Mouse (Mus musculus): ENCODE results near the gene Txndc2.
A peak's percentile ranks its signal among the peaks of the same experiment; 100 is the strongest.

The Txndc2 gene

DNA sequence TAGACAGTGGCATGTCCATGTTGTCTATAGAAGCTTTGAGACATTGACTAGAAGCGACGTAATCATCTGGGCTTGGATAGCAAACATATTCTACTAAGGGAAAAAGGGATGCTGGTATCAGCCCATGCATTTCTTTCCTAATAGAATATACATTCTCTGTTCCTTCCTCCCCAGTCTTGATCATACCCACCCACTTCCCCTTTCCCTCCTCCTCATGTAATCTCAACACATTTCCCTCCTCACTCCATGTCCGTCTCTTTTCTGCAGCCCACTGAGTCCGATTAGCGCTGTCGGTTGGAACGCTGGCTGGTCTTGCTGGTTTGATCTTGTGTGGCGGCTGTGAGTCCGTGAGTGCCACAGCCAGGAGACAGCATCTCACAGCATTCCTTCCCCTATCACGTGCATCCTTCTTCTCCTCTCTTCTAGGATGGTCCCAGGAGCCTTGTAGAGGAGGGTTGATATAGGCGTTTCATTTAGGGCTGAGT is at the start of gene Txndc2:
Gene Txndc2, minus strand, starts transcription at position 435 of the 485 bp plus-strand sequence.
- no peak for DNase-seq (ENCODE audit: low spot score)

DNA sequence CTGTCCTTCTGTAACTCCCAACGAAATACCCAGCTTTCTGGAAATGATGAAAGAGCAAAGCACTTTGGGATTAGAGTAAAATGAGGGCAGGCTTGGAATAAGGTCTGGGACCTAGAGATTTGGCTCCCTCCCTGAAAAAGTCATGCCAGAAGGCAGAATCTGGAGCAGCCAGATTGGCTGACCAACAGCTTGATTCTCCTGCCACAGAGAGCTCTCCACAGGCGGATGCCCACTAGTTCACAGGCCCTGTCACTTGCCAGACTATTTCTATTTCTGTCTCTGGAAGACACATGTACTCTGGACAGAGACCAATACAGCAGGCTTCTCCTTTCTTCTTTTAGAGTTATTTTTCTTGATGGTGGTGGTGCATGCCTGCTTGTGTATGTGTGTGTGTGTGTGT is 41.8 kb upstream of the Txndc2 start:
- DNase-seq (ENCODE audit: low spot score) = no peak

GRCm38 (mm10) chr17:65683316-65683715 is 41.3 kb upstream of the Txndc2 start:
- DNase-seq (ENCODE audit: low spot score) = no peak

GRCm38 (mm10) chr17:65682071-65682680 is 40.2 kb upstream of the Txndc2 start:
- no peak for DNase-seq (ENCODE audit: low spot score)

DNA sequence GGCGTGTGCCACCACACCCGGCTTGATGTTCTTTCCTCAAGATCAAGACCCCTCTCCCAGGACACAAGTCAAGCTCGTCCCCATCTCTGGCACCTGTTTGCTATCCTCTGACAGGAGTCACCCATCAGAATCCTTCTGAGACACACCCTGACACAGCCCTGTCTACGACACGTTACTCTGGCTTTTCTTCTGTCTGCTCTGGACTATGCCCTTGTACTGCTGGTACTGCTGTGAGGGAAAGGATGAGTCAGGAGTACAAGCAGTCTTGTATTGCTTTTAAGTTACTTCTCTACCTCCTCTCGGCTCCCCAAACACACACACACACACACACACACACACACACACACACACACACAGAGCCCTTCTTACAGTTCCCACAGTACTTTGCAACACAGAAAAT is 39.5 kb upstream of the Txndc2 start:
- DNase-seq (ENCODE audit: low spot score) = no peak

- DNase-seq (ENCODE audit: low spot score) = no peak
Measured at GRCm38 (mm10) chr17:65680801-65681412, 38.9 kb upstream of the Txndc2 start.

DNA sequence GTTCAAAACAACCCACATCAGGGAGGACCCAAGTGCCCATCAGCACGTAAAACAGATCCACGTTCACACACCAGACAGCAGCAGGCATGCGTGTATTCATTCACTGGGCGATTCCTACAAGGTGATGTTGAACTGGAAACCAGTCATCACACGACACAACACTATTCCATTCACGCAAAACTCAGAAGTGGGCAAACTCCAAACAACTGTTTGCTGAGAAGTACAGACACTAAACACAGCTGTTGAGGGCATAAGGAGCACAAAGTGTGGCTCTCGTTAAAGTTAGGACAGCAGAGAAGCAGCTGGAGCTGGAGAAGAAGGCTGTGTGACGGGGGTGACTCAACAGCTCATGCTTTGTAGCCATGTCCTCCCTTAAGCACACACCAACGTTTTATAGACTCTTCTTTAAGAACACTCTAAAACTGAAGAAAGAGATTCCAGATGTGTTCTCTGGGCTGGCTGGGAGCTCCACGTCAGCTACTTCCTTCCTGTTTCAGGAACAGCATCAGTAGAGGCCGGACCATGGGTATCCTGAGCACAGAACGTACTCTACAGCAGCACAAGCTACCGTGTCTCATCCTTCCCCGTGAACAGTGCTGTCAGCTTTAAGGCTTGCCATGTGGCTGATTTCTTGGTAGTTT is 38.0 kb upstream of the Txndc2 start:
- no peak for DNase-seq (ENCODE audit: low spot score)

GRCm38 (mm10) chr17:65677742-65678141 is 35.8 kb upstream of the Txndc2 start:
- no peak for DNase-seq (ENCODE audit: low spot score)

- DNase-seq (ENCODE audit: low spot score) = no peak
Measured at GRCm38 (mm10) chr17:65676536-65676935, 34.6 kb upstream of the Txndc2 start.

GRCm38 (mm10) chr17:65675985-65676384 is 34.0 kb upstream of the Txndc2 start:
- no peak for DNase-seq (ENCODE audit: low spot score)

DNA sequence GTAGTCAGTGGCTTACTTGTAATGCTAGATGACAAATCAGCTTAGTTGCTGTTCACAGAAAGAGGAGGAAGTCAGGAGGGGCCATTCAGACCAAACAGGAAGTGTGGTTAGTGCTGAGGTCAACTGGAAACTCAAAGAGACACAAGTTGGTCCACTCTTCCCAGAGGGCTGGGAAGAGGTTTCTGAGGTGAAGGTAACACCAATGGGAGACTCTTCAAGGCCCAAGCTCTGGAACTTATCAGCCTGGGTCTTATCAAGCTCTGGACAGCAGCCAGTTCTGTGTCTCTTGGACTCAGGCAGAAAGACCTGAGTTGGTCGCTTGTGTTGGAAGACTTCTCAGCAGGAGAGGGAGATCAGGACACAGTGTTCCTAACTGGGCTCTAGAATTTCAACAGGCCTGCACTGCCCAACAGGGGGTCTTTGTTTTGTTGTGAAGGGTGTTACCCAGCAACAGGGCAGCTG is 32.8 kb upstream of the Txndc2 start:
- peak; percentile 31 for DNase-seq (ENCODE audit: low spot score)

DNA sequence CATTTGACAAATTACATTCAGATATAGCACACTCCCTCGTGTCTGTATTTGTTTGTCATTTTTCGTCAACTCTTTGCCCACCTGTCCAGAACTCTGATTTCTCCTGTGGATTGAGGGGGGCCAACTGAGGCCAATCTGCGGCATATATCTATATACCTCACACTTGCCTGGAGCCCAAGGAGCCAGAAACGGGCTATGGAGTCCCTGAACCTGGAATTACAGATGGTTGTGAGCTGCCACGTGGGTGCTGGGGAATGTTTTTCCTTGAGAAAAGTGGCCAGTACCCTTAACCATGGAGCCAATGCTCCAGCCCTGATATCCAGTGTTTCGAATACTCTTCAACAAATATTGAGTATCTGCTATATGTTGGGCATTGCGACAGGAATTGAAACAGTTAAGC is 31.0 kb upstream of the Txndc2 start:
- no peak for DNase-seq (ENCODE audit: low spot score)

DNA sequence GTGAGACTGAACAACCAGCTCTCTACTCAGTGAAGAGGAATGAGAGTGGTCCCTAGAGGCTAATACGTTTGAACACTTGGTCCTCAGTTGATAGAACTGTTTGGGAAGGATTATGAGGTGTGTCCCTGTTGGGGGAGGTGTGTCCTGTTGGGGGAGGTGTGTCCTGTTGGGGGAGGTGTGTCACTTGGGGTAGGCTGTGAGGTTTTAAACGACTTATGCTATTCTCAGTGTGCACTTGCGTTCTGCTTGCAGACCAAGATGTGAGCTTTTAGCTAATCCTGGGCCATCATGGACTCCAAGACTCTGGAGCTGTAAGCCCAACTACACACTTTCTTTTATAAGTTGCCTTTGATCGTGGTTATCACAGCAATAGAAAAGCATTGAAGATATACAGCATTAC is 27.1 kb upstream of the Txndc2 start:
- no peak for DNase-seq (ENCODE audit: low spot score)

GRCm38 (mm10) chr17:65667792-65668191 is 25.8 kb upstream of the Txndc2 start:
- no peak for DNase-seq (ENCODE audit: low spot score)

GRCm38 (mm10) chr17:65666388-65667161 is 24.6 kb upstream of the Txndc2 start:
- peak; percentile 29 for DNase-seq (ENCODE audit: low spot score)

DNA sequence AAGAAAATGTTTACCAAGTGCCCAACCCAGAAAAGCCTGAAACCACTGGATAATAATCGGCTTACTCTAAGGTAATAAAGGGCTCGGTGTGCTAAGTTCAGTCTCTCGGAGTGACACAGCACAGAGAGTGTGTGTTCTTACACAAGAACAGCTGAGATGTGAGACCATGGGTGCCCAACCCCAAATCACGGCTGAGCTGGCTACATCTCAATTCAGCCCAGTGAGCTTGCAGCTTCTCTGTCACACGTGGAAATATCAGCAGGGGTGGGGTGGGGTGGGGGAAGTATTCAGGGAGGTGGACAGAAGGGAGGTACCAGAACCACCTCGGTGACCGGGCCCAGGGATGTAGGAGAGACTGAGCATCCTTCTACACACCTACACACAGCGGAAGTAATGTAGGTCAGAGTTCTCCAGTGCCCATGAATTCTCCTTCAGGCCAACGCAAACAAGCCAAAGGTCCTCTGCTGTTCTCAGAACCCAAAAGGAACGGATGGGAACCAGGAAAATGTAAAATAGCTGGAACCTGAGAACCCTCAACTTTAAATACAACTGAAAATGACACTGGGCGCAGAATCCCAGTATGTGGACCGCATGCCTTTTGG is 23.9 kb upstream of the Txndc2 start:
- no peak for DNase-seq (ENCODE audit: low spot score)

GRCm38 (mm10) chr17:65663329-65664078 is 21.5 kb upstream of the Txndc2 start:
- DNase-seq (ENCODE audit: low spot score) = no peak

- no peak for DNase-seq (ENCODE audit: low spot score)
Measured at GRCm38 (mm10) chr17:65662662-65663061, 20.7 kb upstream of the Txndc2 start.

- no peak for DNase-seq (ENCODE audit: low spot score)
Measured at GRCm38 (mm10) chr17:65658416-65658815, 16.4 kb upstream of the Txndc2 start.

- DNase-seq (ENCODE audit: low spot score) = no peak
Measured at GRCm38 (mm10) chr17:65657958-65658357, 16.0 kb upstream of the Txndc2 start.

- DNase-seq (ENCODE audit: low spot score) = no peak
Measured at GRCm38 (mm10) chr17:65656731-65657130, 14.8 kb upstream of the Txndc2 start.

Measured in ovary, postnatal 36 days (tissue).